Mouse (Mus musculus) macrophage (primary cell): ENCODE measurements at regions not wholly inside any gene's neighbourhood (a gene's known extent, or its start where the extent isn't known, plus 50 kb on each side); places are given as distances from the start of the nearest gene placed in this dataset.

Source experiments
- H3K27ac ChIP-seq: fragments of 350-480 bp; formaldehyde crosslinking; 2 replicates; pipeline ENCODE4 v1.9.0; 2021
- H3K36me3 ChIP-seq: fragments of 350-480 bp; formaldehyde crosslinking; 2 replicates; pipeline ENCODE4 v1.9.0; 2021; ENCODE audit errors: inconsistent target
- H3K4me3 ChIP-seq: fragments of 350-480 bp; formaldehyde crosslinking; 2 replicates; pipeline ENCODE4 v1.9.0; 2021; ENCODE audit errors: inconsistent target
- H3K79me2 ChIP-seq: fragments of 350-480 bp; formaldehyde crosslinking; 2 replicates; pipeline ENCODE4 v1.9.0; 2021; ENCODE audit errors: inconsistent target
- WGBS: methylation state at CpG from one replicate; pipeline ENCODE4 v1.1.7; 2026; ENCODE audit warnings: inconsistent platforms; ENCODE audit not compliant: missing documents; 5-methylcytosine and 5-hydroxymethylcytosine counted together

- no peak overlapping the region for H3K4me3 ChIP-seq
- H3K79me2 ChIP-seq, result no peaks in the 10 kb centered on the region
- 85% methylated on average over 10 of the region's 10 CpGs for WGBS
- no peak overlapping the region for H3K27ac ChIP-seq
- H3K36me3 ChIP-seq, result no peaks in the 10 kb centered on the region
Observed at GRCm38 (mm10) chr5:100982573-100982936, 137.0 kb downstream of the Gpat3 start.

DNA sequence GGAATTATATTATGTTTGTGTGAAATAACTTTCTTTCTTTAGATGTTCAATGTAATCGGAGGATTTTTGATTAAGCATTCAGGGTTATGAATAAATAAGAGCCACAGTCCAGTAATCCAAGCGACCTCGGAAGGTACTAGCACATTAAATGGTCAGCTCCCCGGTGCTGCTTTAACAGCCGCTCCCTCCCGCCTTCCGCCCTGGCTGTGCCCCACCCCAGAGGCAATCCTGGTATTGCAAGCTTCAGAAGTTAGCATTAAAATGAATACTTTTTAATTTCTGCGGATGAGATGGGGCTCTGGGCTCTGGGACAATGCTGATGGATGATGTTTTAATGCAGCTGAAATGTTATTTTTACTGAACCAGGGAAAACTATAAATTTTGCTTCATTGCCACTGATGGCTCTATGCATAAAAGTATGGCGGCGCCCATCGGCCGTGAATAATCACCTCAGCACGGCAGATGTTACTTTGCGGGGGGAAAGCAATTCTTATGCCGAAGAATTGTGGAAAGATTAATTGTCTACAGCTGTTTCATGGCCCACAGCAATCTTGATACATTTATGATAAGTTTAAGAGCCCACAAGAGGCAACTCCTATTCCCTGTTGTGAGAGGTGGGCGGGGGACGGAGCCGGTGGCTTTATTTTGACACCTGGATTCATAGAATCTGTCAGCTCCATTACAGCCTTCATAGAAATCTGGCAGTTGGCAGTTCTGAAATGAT lies 136.5 kb downstream of the Gpat3 start:
- WGBS, result 96% methylated on average over 18 of the region's 18 CpGs
- H3K4me3 ChIP-seq, result no peak overlapping the region
- no peaks in the 10 kb centered on the region for H3K79me2 ChIP-seq
- no peaks in the 10 kb centered on the region for H3K36me3 ChIP-seq
- no peak overlapping the region for H3K27ac ChIP-seq

DNA sequence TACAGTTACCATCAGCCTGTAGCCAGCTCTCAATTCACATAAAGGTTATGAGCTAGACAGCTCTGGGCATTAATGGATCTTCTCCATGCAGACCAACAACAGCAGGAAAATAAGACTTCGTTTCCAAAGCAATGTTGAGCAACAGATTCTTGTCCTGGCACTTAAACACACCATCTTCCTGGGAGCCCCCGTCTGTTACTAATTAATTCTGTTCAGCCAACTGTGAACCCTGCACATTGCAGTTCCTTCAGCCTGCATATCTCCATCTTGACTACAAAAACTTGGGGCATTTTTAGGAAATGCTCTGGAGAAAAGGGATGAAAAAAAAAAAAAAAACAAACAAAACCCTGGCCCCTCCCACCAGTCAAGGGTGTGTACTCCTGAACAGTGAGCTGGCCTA lies 131.2 kb downstream of the Gpat3 start:
- Histone ChIP-seq H3K4me3 (no peak overlapping the region), H3K36me3 (no peaks in the 10 kb centered on the region), H3K79me2 (no peaks in the 10 kb centered on the region), H3K27ac (no peak overlapping the region)
- 72% methylated on average over 2 of the region's 2 CpGs for WGBS

DNA sequence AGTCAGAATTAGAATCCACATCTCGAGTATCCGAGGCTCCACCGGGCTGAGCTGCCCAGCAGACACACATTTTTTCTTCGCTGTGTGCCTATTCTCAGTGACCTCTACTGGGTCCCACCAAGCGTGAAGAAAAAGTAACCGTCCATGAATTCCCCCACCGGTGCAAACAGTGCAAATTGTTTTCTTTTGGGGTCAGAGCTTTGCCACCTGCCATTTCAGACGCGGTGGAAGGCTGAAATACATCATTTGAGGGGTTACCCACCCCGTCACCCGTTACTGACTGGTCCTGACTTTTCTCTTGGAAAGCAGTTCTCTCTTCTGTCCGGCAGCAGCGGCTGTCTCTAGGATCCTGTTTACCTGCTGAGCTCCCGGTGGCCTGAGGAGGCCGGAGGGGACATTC lies 105.7 kb downstream of the Gpat3 start:
- no peak overlapping the region for H3K27ac ChIP-seq
- H3K4me3 ChIP-seq, result no peak overlapping the region
- H3K36me3 ChIP-seq, result no peaks in the 10 kb centered on the region
- H3K79me2 ChIP-seq, result no peaks in the 10 kb centered on the region
- 79% methylated on average over 15 of the region's 15 CpGs for WGBS
